28 mouse cellular contexts compared by ENCODE assay signal in genomic region chr11:68201811-68202459, GRCm38 (mm10).
DNase-seq lines count a peak whose midpoint lies in the region; ATAC-seq lines count a peak whose summit lies in the region.
"Had no signal": no experiment of that assay in that cellular context is flagged by ENCODE, and none has a peak within 500 bp of the region (broad histone marks: within the 10 kb centered on the region; RNA-seq: fewer than 3 reads in every experiment).

No protein-coding gene starts in this region.

- no peaks in the 10 kb centered on the region for H3K36me3 ChIP-seq in heart, embryonic 16.5 days (ENCODE audit: control insufficient read depth, insufficient read depth)
- no peaks in the 10 kb centered on the region for H3K36me3 ChIP-seq in heart, embryonic 11.5 days (ENCODE audit: control insufficient read depth, insufficient read depth, low read length)
- no peaks in the 10 kb centered on the region for H3K36me3 ChIP-seq in midbrain, embryonic 11.5 days (ENCODE audit: control insufficient read depth, insufficient read depth, low read length)
- H3K36me3 ChIP-seq in midbrain, embryonic 14.5 days (ENCODE audit: control insufficient read depth, insufficient read depth, low read length) = no peaks in the 10 kb centered on the region
- H3K36me3 ChIP-seq in midbrain, embryonic 15.5 days (replicated peaks) = no peaks in the 10 kb centered on the region
- H3K36me3 ChIP-seq: embryonic facial prominence, embryonic 13.5 days; forebrain, embryonic 15.5 days; heart, embryonic 12.5 days; hindbrain, embryonic 15.5 days; kidney, embryonic 15.5 days; limb, embryonic 13.5 days; liver, embryonic 12.5 days had no signal

- H3K9ac ChIP-seq in heart, embryonic 16.5 days (ENCODE audit: low read length) = no peak overlapping the region
- no peak overlapping the region for H3K9ac ChIP-seq in heart, embryonic 11.5 days (ENCODE audit: low read depth, low read length)
- 0 out of 2 replicates have a peak overlapping the region, but pooled peaks have one; percentile 11 for H3K9ac ChIP-seq in midbrain, embryonic 11.5 days (ENCODE audit: low read length)
- no peak overlapping the region for H3K9ac ChIP-seq in midbrain, embryonic 14.5 days (replicated peaks; ENCODE audit: low read length)
- H3K9ac ChIP-seq in midbrain, embryonic 15.5 days = no peak overlapping the region
- H3K9ac ChIP-seq: embryonic facial prominence, embryonic 13.5 days; forebrain, embryonic 15.5 days; heart, embryonic 12.5 days; hindbrain, embryonic 15.5 days; kidney, embryonic 15.5 days; limb, embryonic 13.5 days; liver, embryonic 12.5 days had no signal

- ATAC-seq in heart, embryonic 16.5 days (replicated peaks; ENCODE audit: extremely low read depth, insufficient read depth, low FRiP score) = no peak
- ATAC-seq in heart, embryonic 11.5 days (replicated peaks; ENCODE audit: insufficient number of reproducible peaks, low FRiP score, low TSS enrichment) = no peak
- ATAC-seq in midbrain, embryonic 11.5 days (ENCODE audit: low FRiP score) = no peak
- ATAC-seq in midbrain, embryonic 14.5 days (ENCODE audit: low FRiP score, low TSS enrichment) = no peak
- ATAC-seq in midbrain, embryonic 15.5 days (replicated peaks) = no peak
- ATAC-seq: forebrain, embryonic 15.5 days; liver, embryonic 12.5 days had no signal

- no peaks in the 10 kb centered on the region for H3K9me3 ChIP-seq in heart, embryonic 16.5 days (replicated peaks; ENCODE audit: control insufficient read depth, low read length)
- no peaks in the 10 kb centered on the region for H3K9me3 ChIP-seq in heart, embryonic 11.5 days (replicated peaks; ENCODE audit: control insufficient read depth, low read length)
- H3K9me3 ChIP-seq in midbrain, embryonic 11.5 days (ENCODE audit: control insufficient read depth, low read length) = no peaks in the 10 kb centered on the region
- no peaks in the 10 kb centered on the region for H3K9me3 ChIP-seq in midbrain, embryonic 14.5 days (ENCODE audit: control insufficient read depth, low read length)
- no peaks in the 10 kb centered on the region for H3K9me3 ChIP-seq in midbrain, embryonic 15.5 days
- H3K9me3 ChIP-seq: embryonic facial prominence, embryonic 13.5 days; forebrain, embryonic 15.5 days; heart, embryonic 12.5 days; hindbrain, embryonic 15.5 days; kidney, embryonic 15.5 days; limb, embryonic 13.5 days; liver, embryonic 12.5 days had no signal

- H3K4me2 ChIP-seq in heart, embryonic 16.5 days (ENCODE audit: low read depth, low read length) = no peak overlapping the region
- H3K4me2 ChIP-seq in heart, embryonic 11.5 days = no peak overlapping the region
- no peak overlapping the region for H3K4me2 ChIP-seq in midbrain, embryonic 11.5 days
- no peak overlapping the region for H3K4me2 ChIP-seq in midbrain, embryonic 14.5 days (ENCODE audit: low read length)
- no peak overlapping the region for H3K4me2 ChIP-seq in midbrain, embryonic 15.5 days
- H3K4me2 ChIP-seq: embryonic facial prominence, embryonic 13.5 days; forebrain, embryonic 15.5 days; heart, embryonic 12.5 days; hindbrain, embryonic 15.5 days; kidney, embryonic 15.5 days; limb, embryonic 13.5 days; liver, embryonic 12.5 days had no signal

- H3K27ac ChIP-seq in heart, embryonic 16.5 days (ENCODE audit: low read length) = 0 out of 2 replicates have a peak overlapping the region, but pooled peaks have one; percentile 19
- no peak overlapping the region for H3K27ac ChIP-seq in heart, embryonic 11.5 days (ENCODE audit: low read depth, low read length)
- H3K27ac ChIP-seq in midbrain, embryonic 11.5 days (ENCODE audit: low read depth, low read length) = no peak overlapping the region
- no peak overlapping the region for H3K27ac ChIP-seq in midbrain, embryonic 14.5 days (replicated peaks; ENCODE audit: low read depth, low read length)
- H3K27ac ChIP-seq in midbrain, embryonic 15.5 days = 0 out of 2 replicates have a peak overlapping the region, but pooled peaks have one; percentile 5
- H3K27ac ChIP-seq: embryonic facial prominence, embryonic 13.5 days; forebrain, embryonic 15.5 days; hindbrain, embryonic 15.5 days; kidney, embryonic 15.5 days; limb, embryonic 13.5 days; liver, embryonic 12.5 days had no signal

- no peak overlapping the region for H3K4me3 ChIP-seq in heart, embryonic 16.5 days (ENCODE audit: low read length)
- H3K4me3 ChIP-seq in heart, embryonic 11.5 days (ENCODE audit: low read depth, low read length) = no peak overlapping the region
- H3K4me3 ChIP-seq in midbrain, embryonic 11.5 days (ENCODE audit: low read depth, low read length) = no peak overlapping the region
- no peak overlapping the region for H3K4me3 ChIP-seq in midbrain, embryonic 14.5 days (replicated peaks; ENCODE audit: low read depth, low read length)
- no peak overlapping the region for H3K4me3 ChIP-seq in midbrain, embryonic 15.5 days
- H3K4me3 ChIP-seq: embryonic facial prominence, embryonic 13.5 days; erythroblast, embryonic 14.5 days; forebrain, embryonic 15.5 days; heart, embryonic 12.5 days; hindbrain, embryonic 15.5 days; kidney, embryonic 15.5 days; limb, embryonic 13.5 days; liver, embryonic 12.5 days had no signal

- H3K27me3 ChIP-seq in heart, embryonic 16.5 days (ENCODE audit: control insufficient read depth, insufficient read depth, low read length) = no peaks in the 10 kb centered on the region
- H3K27me3 ChIP-seq in heart, embryonic 11.5 days (ENCODE audit: control insufficient read depth, insufficient read depth, low read length) = no peaks in the 10 kb centered on the region
- no peaks in the 10 kb centered on the region for H3K27me3 ChIP-seq in midbrain, embryonic 11.5 days (ENCODE audit: control insufficient read depth, insufficient read depth, low read length)
- no peaks in the 10 kb centered on the region for H3K27me3 ChIP-seq in midbrain, embryonic 14.5 days (ENCODE audit: control insufficient read depth, insufficient read depth, low read length)
- 0 out of 2 replicates have a peak, but pooled peaks cover 4% of the 10 kb centered on the region for H3K27me3 ChIP-seq in midbrain, embryonic 15.5 days (replicated peaks)
- H3K27me3 ChIP-seq: embryonic facial prominence, embryonic 13.5 days; forebrain, embryonic 15.5 days; heart, embryonic 12.5 days; hindbrain, embryonic 15.5 days; kidney, embryonic 15.5 days; liver, embryonic 12.5 days had no signal

- H3K4me1 ChIP-seq in heart, embryonic 16.5 days (ENCODE audit: control insufficient read depth, insufficient read depth, low read length) = peaks cover 23% of the 10 kb centered on the region
- peaks cover 17% of the 10 kb centered on the region; the same call in 1 of the 2 replicates for H3K4me1 ChIP-seq in heart, embryonic 11.5 days (ENCODE audit: control insufficient read depth, insufficient read depth, low read length)
- 0 out of 2 replicates have a peak, but pooled peaks cover 2% of the 10 kb centered on the region for H3K4me1 ChIP-seq in midbrain, embryonic 11.5 days (ENCODE audit: control insufficient read depth, insufficient read depth, low read length)
- H3K4me1 ChIP-seq in midbrain, embryonic 14.5 days (ENCODE audit: control insufficient read depth, insufficient read depth, low read length) = peaks cover 2% of the 10 kb centered on the region; the same call in 1 of the 2 replicates
- peaks cover 9% of the 10 kb centered on the region; the same call in 1 of the 2 replicates for H3K4me1 ChIP-seq in midbrain, embryonic 15.5 days
- H3K4me1 ChIP-seq: liver, embryonic 12.5 days had no signal

- 81% methylated on average over 10 of the region's 10 CpGs for WGBS in heart, embryonic 16.5 days
- 74% methylated on average over 10 of the region's 10 CpGs for WGBS in heart, embryonic 11.5 days (ENCODE audit: insufficient replicate concordance)
- 81% methylated on average over 10 of the region's 10 CpGs for WGBS in midbrain, embryonic 11.5 days
- 75% methylated on average over 10 of the region's 10 CpGs for WGBS in midbrain, embryonic 14.5 days
- WGBS in midbrain, embryonic 15.5 days = 78% methylated on average over 10 of the region's 10 CpGs

- no peak for DNase-seq in midbrain, embryonic 11.5 days (ENCODE audit: low spot score, missing footprints)
- no peak for DNase-seq in midbrain, embryonic 14.5 days
- DNase-seq in thymus, postnatal 4 days = peak; percentile 54
- DNase-seq in thymus, postnatal 10 days (ENCODE audit: low spot score in 2 of 2) = no peak
- DNase-seq in cerebellum, postnatal 4 days (ENCODE audit: low spot score in 2 of 2) = no peak
- DNase-seq: cerebellum, adult 11 months; cerebellum, adult 9-11 months; gastrocnemius, postnatal 14 days; heart, adult 11 months; heart, postnatal 14 days; kidney, adult 11 months; kidney, postnatal 36 days; layer of hippocampus, postnatal 36 days; lung, adult 18-20 months; lung, postnatal 10 days; right cerebral cortex, postnatal 25 days; spleen, adult 18-20 months had no signal

Comparison
In these comparisons a context has a peak if more than half of its experiments do, and no peak if none do; other contexts are left out.
1. H3K27ac ChIP-seq: peak in heart, embryonic 16.5 days (single experiment) and midbrain, embryonic 15.5 days (single experiment); none in heart, embryonic 11.5 days (single experiment), midbrain, embryonic 11.5 days (single experiment) and midbrain, embryonic 14.5 days (single experiment).